Mouse (Mus musculus) liver, embryonic 14.5 days (tissue): ENCODE measurements at regions not wholly inside any gene's neighbourhood (a gene's known extent, or its start where the extent isn't known, plus 50 kb on each side); places are given as distances from the start of the nearest gene placed in this dataset.

Source experiments
- ATAC-seq: fragments of 200-750 bp; cut with Nextera tagmentation; 2 replicates; pipeline ENCODE4 v1.8.0; 2017; ENCODE audit warnings: moderate number of reproducible peaks, mild to moderate bottlenecking, moderate library complexity; ENCODE audit not compliant: insufficient read depth
- DNase-seq, 3 experiments: peaks; one replicate each; pipeline ENCODE4 v3.0.0-alpha.2; 2012 to 2013; ENCODE audit warnings: low read depth in 3 of 3, low spot score in 3 of 3
- H3K27ac ChIP-seq: fragments of 300-500 bp; sonication (generic); 2 replicates; pipeline ENCODE4 v1.5.1; 2014; ENCODE audit warnings: moderate library complexity, mild to moderate bottlenecking, control low read depth, inconsistent platforms
- H3K27me3 ChIP-seq: fragments of 300-500 bp; sonication (generic); 2 replicates; pipeline ENCODE4 v1.6.1; 2014; ENCODE audit warnings: mild to moderate bottlenecking, low read length, moderate library complexity; ENCODE audit not compliant: control insufficient read depth, insufficient read depth
- H3K36me3 ChIP-seq: fragments of 300-500 bp; sonication (generic); replicated peaks from 2 replicates; pipeline ENCODE4 v1.6.1; 2014; ENCODE audit warnings: low read depth; ENCODE audit not compliant: control insufficient read depth, insufficient read depth
- H3K4me1 ChIP-seq, 2 experiments: fragments of 200-500 bp in 1 of 2; fragments of 300-500 bp in 1 of 2; sonication (generic) in 1 of 2; replicated peaks; 2 replicates each; pipeline ENCODE4 v1.6.1; 2012 to 2014; ENCODE audit warnings: antibody characterized with exemption in 1 of 2, inconsistent platforms in 1 of 2, low read length in 1 of 2; ENCODE audit not compliant: control insufficient read depth in 2 of 2, insufficient read depth in 2 of 2
- H3K4me2 ChIP-seq: fragments of 300-500 bp; sonication (generic); 2 replicates; pipeline ENCODE4 v1.6.1; 2014; ENCODE audit warnings: low read depth, mild to moderate bottlenecking, control low read depth, moderate library complexity
- H3K4me3 ChIP-seq, 2 experiments: fragments of 200-500 bp in 1 of 2; fragments of 300-500 bp in 1 of 2; sonication (generic) in 1 of 2; 2 replicates each; pipeline ENCODE4 v1.5.1; 2012 to 2014; ENCODE audit warnings: low read depth in 2 of 2, low read length in 2 of 2, mild to moderate bottlenecking in 2 of 2, control low read depth in 1 of 2, inconsistent platforms in 1 of 2, moderate library complexity in 1 of 2; ENCODE audit not compliant: insufficient read depth in 1 of 2
- H3K9ac ChIP-seq: fragments of 300-500 bp; sonication (generic); replicated peaks from 2 replicates; pipeline ENCODE4 v1.6.1; 2014; ENCODE audit warnings: mild to moderate bottlenecking, control low read depth, moderate library complexity
- H3K9me3 ChIP-seq: fragments of 300-500 bp; sonication (generic); 2 replicates; pipeline ENCODE4 v1.6.1; 2016; ENCODE audit warnings: low read length, mixed read lengths; ENCODE audit not compliant: control insufficient read depth
- CTCF ChIP-seq: IDR thresholded peaks from 2 replicates; pipeline ENCODE4 v1.5.1; 2016; ENCODE audit warnings: antibody characterized with exemption, low read depth, control low read depth
- EP300 ChIP-seq: IDR thresholded peaks from 2 replicates; pipeline ENCODE4 v1.6.1; 2016; ENCODE audit warnings: antibody characterized with exemption, low read depth
- WGBS: fragments of 180-500 bp; shearing (Covaris S2); extraction: QIAGEN DNeasy Blood & Tissue Kit; methylation state at CpG from one replicate; pipeline ENCODE4 v1.1.7; 2014; ENCODE audit not compliant: insufficient replicate concordance; 5-methylcytosine and 5-hydroxymethylcytosine counted together

GRCm38 (mm10) chr5:51203266-51203665, 364.3 kb downstream of the Ppargc1a start:
- 55% methylated on average over 1 of the region's 1 CpGs for WGBS
- H3K27ac ChIP-seq, result no peak overlapping the region
- ATAC-seq, result no peak

GRCm38 (mm10) chr5:51202525-51203215, 364.9 kb downstream of the Ppargc1a start:
- ATAC-seq, result no peak
- Histone ChIP-seq H3K4me2 (no peak overlapping the region), H3K27me3 (no peaks in the 10 kb centered on the region), H3K4me3 (no peak overlapping the region), H3K27ac (no peak overlapping the region), H3K9me3 (no peaks in the 10 kb centered on the region), H3K36me3 (no peaks in the 10 kb centered on the region), H3K4me1 (no peaks in the 10 kb centered on the region), H3K9ac (no peak overlapping the region)
- TF ChIP-seq CTCF (no peak), EP300 (no peak)
- DNase-seq, result no peak
- WGBS, result 60% methylated on average over 4 of the region's 4 CpGs

More at GRCm38 (mm10) chr5:51203266-51203665, 364.3 kb downstream of the Ppargc1a start:
- Histone ChIP-seq H3K4me3 (no peak overlapping the region), H3K4me1 (no peaks in the 10 kb centered on the region), H3K9me3 (no peaks in the 10 kb centered on the region), H3K9ac (no peak overlapping the region), H3K36me3 (no peaks in the 10 kb centered on the region), H3K4me2 (no peak overlapping the region), H3K27me3 (no peaks in the 10 kb centered on the region)
- no peak for TF ChIP-seq EP300
- TF ChIP-seq CTCF, result no peak
- DNase-seq, result no peak

- 51% methylated on average over 4 of the region's 4 CpGs for WGBS
- H3K4me3 ChIP-seq, result no peak overlapping the region
- H3K4me2 ChIP-seq, result no peak overlapping the region
- H3K27me3 ChIP-seq, result no peaks in the 10 kb centered on the region
- H3K9me3 ChIP-seq, result no peaks in the 10 kb centered on the region
- ATAC-seq (no peak), DNase-seq (no peak)
- H3K9ac ChIP-seq, result no peak overlapping the region
- no peaks in the 10 kb centered on the region for H3K4me1 ChIP-seq
- H3K27ac ChIP-seq, result no peak overlapping the region
- TF ChIP-seq EP300 (no peak), CTCF (no peak)
- H3K36me3 ChIP-seq, result no peaks in the 10 kb centered on the region
These were observed 370.9 kb downstream of the Ppargc1a start for GRCm38 (mm10) chr5:51196393-51197347.

GRCm38 (mm10) chr5:51190661-51191060, 376.9 kb downstream of the Ppargc1a start:
- no peak overlapping the region for H3K9ac ChIP-seq
- H3K4me1 ChIP-seq, result no peaks in the 10 kb centered on the region
- no peak overlapping the region for H3K4me3 ChIP-seq
- ATAC-seq, result no peak
- no peak for DNase-seq
- no peaks in the 10 kb centered on the region for H3K27me3 ChIP-seq
- H3K36me3 ChIP-seq, result no peaks in the 10 kb centered on the region
- TF ChIP-seq CTCF (no peak), EP300 (no peak)
- H3K9me3 ChIP-seq, result no peaks in the 10 kb centered on the region
- WGBS, result 57% methylated on average over 3 of the region's 3 CpGs
- no peak overlapping the region for H3K27ac ChIP-seq
- H3K4me2 ChIP-seq, result no peak overlapping the region

- 67% methylated on average over 1 of the region's 1 CpGs for WGBS
- H3K4me3 ChIP-seq, result no peak overlapping the region
- DNase-seq, result no peak
- no peak overlapping the region for H3K27ac ChIP-seq
- no peak for ATAC-seq
- H3K9me3 ChIP-seq, result no peaks in the 10 kb centered on the region
- no peak for TF ChIP-seq EP300
- no peak for TF ChIP-seq CTCF
- H3K36me3 ChIP-seq, result no peaks in the 10 kb centered on the region
- H3K27me3 ChIP-seq, result no peaks in the 10 kb centered on the region
- no peak overlapping the region for H3K4me2 ChIP-seq
- H3K4me1 ChIP-seq, result no peaks in the 10 kb centered on the region
- no peak overlapping the region for H3K9ac ChIP-seq
These were observed 397.7 kb downstream of the Ppargc1a start for GRCm38 (mm10) chr5:51169828-51170227.
